ENCODE assay signal across 26 mouse cellular contexts in genomic region chr10:63637987-63638386, GRCm38 (mm10).
"Had no signal": no experiment of that assay in that cellular context is flagged by ENCODE, and none has a peak within 500 bp of the region (broad histone marks: within the 10 kb centered on the region; RNA-seq: fewer than 3 reads in every experiment).

No protein-coding gene starts in this region.

- H3K4me2 ChIP-seq: kidney, embryonic 15.5 days; limb, embryonic 12.5 days; limb, embryonic 15.5 days; liver, embryonic 12.5 days; liver, embryonic 15.5 days; midbrain, embryonic 13.5 days; neural tube, embryonic 13.5 days had no signal

- H3K9me3 ChIP-seq: kidney, embryonic 15.5 days; limb, embryonic 12.5 days; limb, embryonic 15.5 days; liver, embryonic 12.5 days; liver, embryonic 15.5 days; midbrain, embryonic 10.5 days; midbrain, embryonic 13.5 days; neural tube, embryonic 13.5 days had no signal

- ATAC-seq: liver, embryonic 12.5 days; midbrain, embryonic 13.5 days; midbrain, embryonic 16.5 days had no signal

- H3K9ac ChIP-seq: kidney, embryonic 15.5 days; limb, embryonic 12.5 days; limb, embryonic 15.5 days; liver, embryonic 12.5 days; liver, embryonic 15.5 days; midbrain, embryonic 13.5 days; neural tube, embryonic 13.5 days had no signal

- DNase-seq: kidney, adult 8-10 months; kidney, postnatal 10 days; kidney, postnatal 36 days; layer of hippocampus, postnatal 36 days; left cerebral cortex, postnatal 4 days; lung, adult 2 months; lung, postnatal 14 days; lung, postnatal 4 days; right cerebral cortex, adult 18-20 months; right cerebral cortex, postnatal 14 days; right cerebral cortex, postnatal 4 days; thymus, adult 2 months; thymus, postnatal 14 days; thymus, postnatal 4 days had no signal

- H3K27ac ChIP-seq: kidney, embryonic 15.5 days; limb, embryonic 12.5 days; limb, embryonic 15.5 days; liver, embryonic 12.5 days; liver, embryonic 15.5 days; midbrain, embryonic 10.5 days; midbrain, embryonic 13.5 days; neural tube, embryonic 13.5 days; stomach, postnatal 0 days had no signal

- H3K36me3 ChIP-seq: kidney, embryonic 15.5 days; limb, embryonic 12.5 days; limb, embryonic 15.5 days; liver, embryonic 12.5 days; liver, embryonic 15.5 days; midbrain, embryonic 10.5 days; midbrain, embryonic 13.5 days; neural tube, embryonic 13.5 days had no signal

- H3K4me3 ChIP-seq: kidney, embryonic 15.5 days; limb, embryonic 12.5 days; limb, embryonic 15.5 days; liver, embryonic 12.5 days; liver, embryonic 15.5 days; megakaryocyte, embryonic 14.5 days; midbrain, embryonic 10.5 days; midbrain, embryonic 13.5 days; myocyte; neural tube, embryonic 13.5 days had no signal

- H3K4me1 ChIP-seq: kidney, embryonic 15.5 days; limb, embryonic 12.5 days; limb, embryonic 15.5 days; liver, embryonic 15.5 days; midbrain, embryonic 10.5 days; midbrain, embryonic 13.5 days; neural tube, embryonic 13.5 days had no signal

- H3K27me3 ChIP-seq: kidney, embryonic 15.5 days; limb, embryonic 12.5 days; limb, embryonic 15.5 days; liver, embryonic 12.5 days; liver, embryonic 15.5 days; megakaryocyte, embryonic 14.5 days; midbrain, embryonic 13.5 days; neural tube, embryonic 13.5 days had no signal
